Mouse (Mus musculus) ovary, postnatal 14 days (tissue): ENCODE measurements around the gene Nav2.
A peak's percentile ranks its signal among the peaks of the same experiment; 100 is the strongest.

ENCODE experiments used
- DNase-seq: peaks from one replicate; pipeline ENCODE4 v3.0.0; 2022; ENCODE audit warnings: low spot score

Nav2 gene

GRCm38 (mm10) chr7:49409265-49409664, 500.7 kb downstream of the Nav2 start:
- no peak for DNase-seq

DNA sequence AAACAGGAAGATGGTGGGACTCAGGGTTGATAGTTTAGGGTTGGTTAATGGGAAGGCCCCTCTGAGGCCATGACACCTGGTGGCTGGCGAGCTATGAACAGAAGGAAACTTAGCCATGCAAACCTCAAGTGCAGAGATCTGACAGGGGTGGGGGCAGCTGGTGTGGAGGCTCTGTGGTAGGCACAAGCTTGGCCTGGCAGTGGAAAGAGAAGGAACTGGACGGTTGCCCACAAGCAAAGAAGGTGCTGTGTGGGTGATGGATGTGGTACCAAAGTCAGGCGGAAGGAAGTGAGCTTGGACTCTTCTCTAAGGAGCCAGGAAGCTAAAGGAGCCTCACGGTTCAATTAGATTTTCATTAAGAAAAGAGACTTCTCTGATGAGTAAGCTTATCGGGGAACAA, 501.7 kb downstream of the Nav2 start:
- no peak for DNase-seq

- DNase-seq, result no peak
These were observed 502.4 kb downstream of the Nav2 start for GRCm38 (mm10) chr7:49410892-49411291.

- no peak for DNase-seq
These were observed 503.3 kb downstream of the Nav2 start for GRCm38 (mm10) chr7:49411803-49412202.

DNA sequence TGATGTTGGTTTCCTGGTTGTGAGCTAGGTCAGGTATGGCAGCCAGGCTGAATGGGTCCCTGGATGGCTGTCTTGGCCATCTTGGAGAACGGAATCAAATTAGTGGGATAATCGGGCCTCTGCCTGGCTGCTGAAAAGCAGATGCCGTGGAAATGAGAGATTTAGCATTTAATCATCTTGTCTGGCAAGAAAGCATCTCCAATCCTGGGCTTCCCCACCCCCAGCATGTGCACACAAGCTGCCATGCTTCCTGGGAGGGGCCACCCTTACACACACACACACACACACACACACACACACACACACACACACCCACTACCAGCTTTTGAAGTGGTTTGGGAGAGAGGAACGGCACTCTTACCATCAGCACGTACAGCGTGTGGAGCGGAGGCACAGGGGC, 506.6 kb downstream of the Nav2 start:
- no peak for DNase-seq

- DNase-seq, result no peak
These were observed 507.2 kb downstream of the Nav2 start for GRCm38 (mm10) chr7:49415716-49416115.

DNA sequence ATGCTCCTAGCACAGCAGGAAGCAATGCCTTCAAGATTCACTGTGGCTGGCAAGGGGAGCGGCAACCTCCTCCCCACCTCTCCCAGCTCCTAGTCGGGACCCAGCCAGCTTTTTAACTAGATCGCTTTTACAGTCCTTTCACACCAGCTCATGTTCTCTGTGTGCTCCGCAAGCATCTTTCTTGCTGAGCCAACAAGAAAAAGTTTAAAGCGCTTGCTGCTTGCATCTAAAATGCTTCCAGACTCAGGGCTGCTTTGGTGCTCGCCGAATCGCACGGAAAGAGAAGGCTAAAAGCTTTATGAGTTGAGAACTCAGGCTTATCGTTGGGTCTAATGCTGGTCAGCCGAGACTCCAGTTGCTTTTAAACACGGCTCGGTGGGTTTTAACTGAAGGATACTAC, 510.3 kb downstream of the Nav2 start:
- DNase-seq, result no peak

- DNase-seq, result no peak
These were observed 511.8 kb downstream of the Nav2 start for GRCm38 (mm10) chr7:49420139-49420802.

DNA sequence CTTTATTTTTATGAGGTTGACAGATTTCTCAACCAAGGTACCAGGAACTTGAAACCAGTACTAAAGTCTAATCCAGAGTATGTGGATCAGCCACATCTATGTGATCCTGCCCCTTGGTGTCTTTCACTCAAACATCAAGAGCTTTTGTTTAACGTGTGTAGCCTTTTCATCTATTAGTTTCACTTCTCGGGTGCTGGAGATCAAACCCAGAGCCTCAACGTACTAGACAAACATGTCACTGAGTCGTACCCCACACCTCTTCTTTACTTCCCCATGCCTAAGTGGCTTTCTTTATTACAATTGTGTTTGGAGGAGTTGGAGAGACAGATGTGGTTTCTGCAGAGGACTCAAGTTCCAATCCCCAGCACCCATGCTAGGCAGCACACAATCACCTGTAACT, 512.7 kb downstream of the Nav2 start:
- DNase-seq, result no peak

DNA sequence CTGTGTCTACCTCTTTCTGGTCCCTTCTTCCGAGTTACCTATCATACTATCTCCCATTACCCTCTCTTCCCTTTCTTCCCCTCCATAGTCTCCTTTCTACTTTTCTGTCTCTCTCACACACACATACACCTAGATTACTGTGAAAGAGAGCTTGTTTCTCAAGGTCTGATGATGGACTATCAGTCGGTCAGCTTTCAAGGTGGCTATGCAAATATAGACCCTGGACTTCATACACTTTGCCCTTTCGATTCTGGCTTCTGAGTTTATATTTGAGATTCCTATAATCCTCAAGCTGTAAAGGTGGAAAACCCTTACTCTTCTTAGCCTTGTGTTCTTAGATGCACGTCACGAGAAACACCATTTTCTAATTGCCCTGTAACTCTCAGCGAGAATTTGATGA, 515.4 kb downstream of the Nav2 start:
- no peak for DNase-seq

DNA sequence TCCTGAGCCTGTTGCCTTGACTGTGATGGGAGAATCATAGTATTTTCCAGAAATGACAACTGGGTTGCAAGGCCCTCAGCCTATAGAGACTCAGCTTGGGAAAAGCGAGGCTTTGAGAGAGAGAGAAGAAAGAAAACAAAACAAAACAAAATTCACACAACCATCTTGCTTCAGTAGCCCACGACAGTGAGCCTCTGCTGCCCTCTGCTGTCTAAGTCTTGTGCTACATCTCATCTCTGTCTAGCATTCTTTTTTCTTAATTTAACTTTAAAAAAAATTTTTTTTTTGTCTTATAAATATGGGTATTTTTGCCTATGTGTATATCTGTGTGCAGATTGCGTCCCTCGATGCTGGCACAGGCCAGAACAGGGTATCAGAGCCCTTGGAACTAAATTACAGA, 517.5 kb downstream of the Nav2 start:
- DNase-seq, result peak; percentile 60

- DNase-seq, result no peak
These were observed 519.3 kb downstream of the Nav2 start for GRCm38 (mm10) chr7:49427843-49428242.

DNA sequence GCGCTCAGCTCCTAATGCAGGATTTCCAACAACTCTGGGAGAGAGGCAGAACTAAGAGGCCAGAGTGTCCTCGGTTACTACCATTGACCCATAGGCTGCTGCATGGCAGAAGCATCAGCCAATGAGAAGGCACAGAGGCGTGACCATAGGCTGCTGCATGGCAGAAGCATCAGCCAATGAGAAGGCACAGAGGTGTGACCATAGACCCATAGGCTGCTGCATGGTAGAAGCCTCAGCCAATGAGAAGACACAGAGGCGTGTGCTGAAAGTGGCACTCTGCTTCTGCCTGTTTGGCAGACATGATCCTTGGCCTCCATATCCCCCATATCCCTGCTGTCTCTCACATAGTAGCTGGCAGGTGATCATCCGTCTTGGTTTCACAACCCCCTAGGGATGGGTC, 520.4 kb downstream of the Nav2 start:
- no peak for DNase-seq

GRCm38 (mm10) chr7:49430808-49431207, 522.3 kb downstream of the Nav2 start:
- DNase-seq, result no peak

GRCm38 (mm10) chr7:49433945-49434344, 525.4 kb downstream of the Nav2 start:
- DNase-seq, result no peak

- DNase-seq, result no peak
These were observed 528.0 kb downstream of the Nav2 start for GRCm38 (mm10) chr7:49436492-49436891.

DNA sequence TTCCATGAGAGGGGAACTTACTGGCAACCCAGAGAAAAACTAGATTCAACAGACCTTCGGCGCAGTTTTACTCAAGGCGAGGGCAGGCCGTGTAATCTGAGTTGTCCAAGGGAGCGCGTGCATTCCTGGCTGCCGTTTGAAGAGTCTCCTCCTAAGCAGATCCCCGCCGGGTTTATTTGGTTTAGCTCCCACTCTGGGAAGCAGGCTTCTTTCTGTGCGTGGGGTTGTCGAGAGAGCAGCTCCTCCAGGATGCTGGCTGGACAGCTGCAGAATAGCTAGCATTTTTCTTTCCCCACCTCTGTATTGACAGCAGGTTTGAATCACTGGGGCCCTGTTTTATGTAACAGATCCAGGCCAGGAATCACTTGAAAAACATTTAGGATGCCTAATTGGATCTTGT, 529.4 kb downstream of the Nav2 start:
- DNase-seq, result no peak

GRCm38 (mm10) chr7:49439136-49439535, 530.6 kb downstream of the Nav2 start:
- peak; percentile 51 for DNase-seq

DNA sequence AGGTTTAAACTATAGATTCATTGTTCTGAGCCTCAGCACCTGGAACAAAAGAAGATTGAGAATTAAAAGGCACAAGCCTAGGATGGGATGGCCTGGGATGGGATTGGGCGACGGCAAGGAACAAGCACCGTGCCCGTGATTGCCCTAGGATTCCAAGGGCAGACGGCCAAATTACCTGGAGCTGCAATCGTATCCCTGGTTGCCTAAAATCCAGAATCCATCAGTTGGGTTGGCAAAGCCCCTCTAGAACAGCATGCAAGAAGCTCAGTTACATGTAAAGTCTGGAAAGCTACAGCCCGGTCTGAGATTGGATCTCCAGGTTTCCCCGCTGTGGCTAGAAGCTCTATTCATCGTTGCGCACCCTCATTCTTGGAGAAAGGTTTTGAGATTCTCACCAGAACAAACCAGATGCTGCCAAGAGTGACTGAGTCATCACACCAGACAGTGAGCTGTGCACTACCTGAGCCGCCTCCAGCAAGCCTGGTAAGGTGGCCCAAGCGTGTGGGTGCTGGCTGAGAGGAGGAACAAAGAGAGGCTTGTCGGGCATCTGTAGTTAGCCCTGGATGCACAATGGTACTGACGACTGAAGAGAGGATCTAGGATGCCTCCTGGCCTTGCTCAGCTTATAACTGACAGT, 531.9 kb downstream of the Nav2 start:
- no peak for DNase-seq

GRCm38 (mm10) chr7:49442174-49442573, 533.7 kb downstream of the Nav2 start:
- DNase-seq, result no peak

GRCm38 (mm10) chr7:49448580-49448979, 540.1 kb downstream of the Nav2 start:
- DNase-seq, result no peak

DNA sequence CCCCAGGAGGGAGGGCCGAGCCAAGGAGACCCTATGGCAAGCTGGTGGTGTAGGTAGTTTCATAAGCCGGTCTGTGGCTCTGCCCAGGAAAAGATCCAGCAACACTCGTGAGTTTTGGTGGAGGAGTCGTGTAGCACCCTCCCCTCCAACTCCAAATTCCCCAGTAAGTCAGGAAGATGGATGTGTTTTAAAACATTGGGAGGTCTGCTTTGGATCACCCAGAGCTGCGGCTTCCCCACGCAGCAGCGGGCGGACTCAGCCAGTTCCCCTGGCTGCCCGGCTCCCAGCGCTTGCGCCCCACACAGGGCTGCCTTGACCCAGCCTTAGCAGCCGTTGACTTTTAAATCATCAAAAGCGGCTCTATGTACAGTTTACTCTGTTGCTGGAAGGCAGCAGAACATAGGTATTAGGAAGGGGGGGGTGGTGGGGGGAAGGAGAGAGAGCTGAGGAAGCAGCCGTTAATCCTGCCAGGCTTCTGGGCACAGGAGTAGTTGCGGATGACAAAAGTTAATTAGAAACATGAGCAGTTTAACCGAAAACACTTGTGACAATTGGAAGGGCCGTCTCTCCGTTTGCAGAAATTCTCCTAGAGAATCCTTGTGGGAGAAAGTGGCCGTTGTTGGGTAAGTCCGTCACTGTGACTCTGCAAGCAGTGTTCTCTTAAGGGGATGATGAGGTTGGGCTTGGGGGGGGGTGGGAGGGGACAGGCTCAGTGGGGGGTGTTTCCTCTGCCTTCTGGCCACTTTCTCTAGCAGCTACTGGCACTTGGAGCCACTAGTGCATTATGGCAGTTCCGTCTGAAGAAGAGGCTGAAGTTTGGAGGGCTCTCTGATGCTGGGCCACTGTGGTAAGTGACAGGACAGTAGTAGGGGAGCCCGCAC, 542.0 kb downstream of the Nav2 start:
- no peak for DNase-seq

GRCm38 (mm10) chr7:49451240-49451639, 542.7 kb downstream of the Nav2 start:
- DNase-seq, result no peak
